Mouse (Mus musculus) cerebral cortex, adult 2 months (tissue): Measurements from ENCODE around the gene Spint4.

ENCODE experiments used
- WGBS: fragments of 180-500 bp; shearing (Covaris S2); methylation state at CpG from one replicate; pipeline ENCODE4 v1.1.7; 2018; 5-methylcytosine and 5-hydroxymethylcytosine counted together

Spint4 gene

GRCm38 (mm10) chr2:164698201-164698600 is at the start of gene Spint4:
TSS of gene Spint4 (plus strand) at chr2:164698501.
- WGBS, result 80% methylated on average over 4 of the region's 4 CpGs

- 20% methylated on average over 11 of the region's 11 CpGs for WGBS
Measured at GRCm38 (mm10) chr2:164655858-164656257, 42.4 kb upstream of the Spint4 start, which contains the start of gene Wfdc10. TSS of gene Wfdc10 (plus strand) at chr2:164656046.

- WGBS, result 82% methylated on average over 9 of the region's 9 CpGs
Measured at GRCm38 (mm10) chr2:164656483-164656882, 41.8 kb upstream of the Spint4 start, which contains the start of gene Wfdc9. TSS of gene Wfdc9 (minus strand) at chr2:164656583.

- WGBS, result 87% methylated on average over 7 of the region's 7 CpGs
Measured at GRCm38 (mm10) chr2:164664851-164665250, 33.5 kb upstream of the Spint4 start.

GRCm38 (mm10) chr2:164670261-164670660 is 28.0 kb upstream of the Spint4 start:
- 86% methylated on average over 5 of the region's 5 CpGs for WGBS

- WGBS, result 35% methylated on average over 1 of the region's 1 CpGs
Measured at GRCm38 (mm10) chr2:164670938-164671337, 27.4 kb upstream of the Spint4 start.

GRCm38 (mm10) chr2:164673987-164674386 is 24.3 kb upstream of the Spint4 start, which contains the start of gene Wfdc11:
TSS of gene Wfdc11 (minus strand) at chr2:164674087.
- WGBS, result 78% methylated on average over 7 of the region's 7 CpGs

- WGBS, result 80% methylated on average over 7 of the region's 7 CpGs
Measured at GRCm38 (mm10) chr2:164676103-164676502, 22.2 kb upstream of the Spint4 start.

- WGBS, result 87% methylated on average over 16 of the region's 16 CpGs
Measured at GRCm38 (mm10) chr2:164676916-164677685, 21.2 kb upstream of the Spint4 start.

GRCm38 (mm10) chr2:164678848-164679625 is 19.3 kb upstream of the Spint4 start:
- 19% methylated on average over 19 of the region's 19 CpGs for WGBS

GRCm38 (mm10) chr2:164679906-164680305 is 18.4 kb upstream of the Spint4 start:
- WGBS, result 83% methylated on average over 3 of the region's 3 CpGs

GRCm38 (mm10) chr2:164684807-164685206 is 13.5 kb upstream of the Spint4 start, which contains the start of gene Wfdc13:
TSS of gene Wfdc13 (plus strand) at chr2:164685107.
- 75% methylated on average over 3 of the region's 3 CpGs for WGBS

- 77% methylated on average over 5 of the region's 5 CpGs for WGBS
Measured at GRCm38 (mm10) chr2:164700959-164701358, 2.7 kb downstream of the Spint4 start.

GRCm38 (mm10) chr2:164701761-164702160 is 3.5 kb downstream of the Spint4 start:
- WGBS, result 78% methylated on average over 5 of the region's 5 CpGs

- WGBS, result 83% methylated on average over 5 of the region's 5 CpGs
Measured at GRCm38 (mm10) chr2:164704235-164704634, 5.9 kb downstream of the Spint4 start.

GRCm38 (mm10) chr2:164705328-164705727 is 7.0 kb downstream of the Spint4 start:
- 93% methylated on average over 6 of the region's 6 CpGs for WGBS

GRCm38 (mm10) chr2:164705991-164706390 is 7.7 kb downstream of the Spint4 start:
- 92% methylated on average over 14 of the region's 14 CpGs for WGBS

GRCm38 (mm10) chr2:164715005-164715404 is 16.7 kb downstream of the Spint4 start, which contains the start of gene Spint5:
TSS of gene Spint5 (plus strand) at chr2:164715305.
- WGBS, result 85% methylated on average over 6 of the region's 6 CpGs

GRCm38 (mm10) chr2:164716194-164716786 is 18.0 kb downstream of the Spint4 start:
- WGBS, result 92% methylated on average over 23 of the region's 23 CpGs

- 70% methylated on average over 4 of the region's 4 CpGs for WGBS
Measured at GRCm38 (mm10) chr2:164723276-164723675, 25.0 kb downstream of the Spint4 start.

GRCm38 (mm10) chr2:164725895-164726619 is 27.8 kb downstream of the Spint4 start:
- 25% methylated on average over 6 of the region's 6 CpGs for WGBS
